Mouse (Mus musculus): ENCODE results near the gene Tmco3. TPM values are rescaled to one million over a fixed set of nuclear protein-coding genes. Genes with fewer than 3 reads are reported as not detected.
A peak's percentile ranks its signal among the peaks of the same experiment; 100 is the strongest.
"Not testable (repeated sequence)": the region's sequence is repeated elsewhere in the genome, so short reads cannot be mapped to it uniquely, and the experiment has no call there.

The Tmco3 gene
- total and polyA plus RNA-seq, 3 experiments, result 11.8 to 20.3 TPM; not detected in 1

- no peak overlapping the region for H3K9ac ChIP-seq (ENCODE audit: control insufficient read depth, low read depth, low read length, poor library complexity, severe bottlenecking)
- no peaks in the 10 kb centered on the region for H3K79me2 ChIP-seq (ENCODE audit: control insufficient read depth, insufficient read depth, low read length, poor library complexity)
- no peaks in the 10 kb centered on the region for H3K9me3 ChIP-seq (replicated peaks; ENCODE audit: insufficient read depth, low read length)
- DNase-seq (ENCODE audit: low read depth, low spot score), result no peak
- no peaks in the 10 kb centered on the region for H3K36me3 ChIP-seq (ENCODE audit: control insufficient read depth in 1 of 2, insufficient read depth in 2 of 2, low read length in 2 of 2)
- H3K4me3 ChIP-seq (ENCODE audit: control insufficient read depth in 1 of 2, insufficient read depth in 1 of 2, low read depth in 2 of 2, low read length in 2 of 2), result no peak overlapping the region
- no peaks in the 10 kb centered on the region for H3K27me3 ChIP-seq (ENCODE audit: control insufficient read depth in 1 of 2, insufficient read depth in 2 of 2, low read length in 2 of 2)
- H3K27ac ChIP-seq (ENCODE audit: control insufficient read depth, low read depth, low read length), result no peak overlapping the region
- no peak for TF ChIP-seq TCF12 (IDR thresholded peaks at IDR 0.05; ENCODE audit: low read depth, low read length)
- no peak for TF ChIP-seq KAT2A (conservative IDR thresholded peaks at IDR 0.05; ENCODE audit: low read depth, low read length)
- TF ChIP-seq MEF2A (IDR thresholded peaks at IDR 0.05; ENCODE audit: extremely low read depth, insufficient replicate concordance, low read depth, low read length, poor library complexity, severe bottlenecking), result no peak
- TF ChIP-seq GATA1 (IDR thresholded peaks at IDR 0.05; ENCODE audit: low read depth, low read length), result no peak
- TF ChIP-seq ZC3H11A (IDR thresholded peaks at IDR 0.05; ENCODE audit: low read depth, low read length), result no peak
- no peak for TF ChIP-seq MAX (IDR thresholded peaks at IDR 0.05; ENCODE audit: low read length)
- TF ChIP-seq SMC3 (IDR thresholded peaks at IDR 0.05; ENCODE audit: low read depth, low read length), result no peak
- no peaks in the 10 kb centered on the region for H3K4me1 ChIP-seq (ENCODE audit: control insufficient read depth in 1 of 2, insufficient read depth in 2 of 2, low read length in 2 of 2)
Observed at GRCm38 (mm10) chr8:13316671-13317070, 28.7 kb downstream of the Tmco3 start.

GRCm38 (mm10) chr8:13326598-13326997, 38.6 kb downstream of the Tmco3 start:
- no peaks in the 10 kb centered on the region for H3K79me2 ChIP-seq (ENCODE audit: control insufficient read depth, insufficient read depth, low read length, poor library complexity)
- no peak for DNase-seq (ENCODE audit: low read depth, low spot score)
- no peak for TF ChIP-seq ETS1 (IDR thresholded peaks at IDR 0.05; ENCODE audit: low read depth, low read length)
- peak; percentile 48 to 61 (median 50); a peak in 5 of 6 replicates for TF ChIP-seq CTCF (IDR thresholded peaks at IDR 0.05 in 2 of 3, conservative IDR thresholded peaks at IDR 0.05 in 1 of 3; ENCODE audit: control insufficient read depth in 1 of 3, insufficient read depth in 1 of 3, low read depth in 2 of 3, low read length in 3 of 3, poor library complexity in 1 of 3, severe bottlenecking in 1 of 3)
- no peak for TF ChIP-seq ZNF384 (IDR thresholded peaks at IDR 0.05; ENCODE audit: low read depth, low read length)
- no peak for TF ChIP-seq USF2 (IDR thresholded peaks at IDR 0.05; ENCODE audit: borderline replicate concordance in 1 of 2, insufficient read depth in 1 of 2, low read depth in 1 of 2, low read length in 2 of 2)
- peak; percentile 38 for TF ChIP-seq SMC3 (IDR thresholded peaks at IDR 0.05; ENCODE audit: low read depth, low read length)

GRCm38 (mm10) chr8:13334671-13335070, 46.7 kb downstream of the Tmco3 start:
- peak; percentile 68 for DNase-seq (ENCODE audit: low read depth, low spot score)
- Histone ChIP-seq H3K27me3 (ENCODE audit: control insufficient read depth in 1 of 2, insufficient read depth in 2 of 2, low read length in 2 of 2) (no peaks in the 10 kb centered on the region; a peak in 1 of 4 replicates), H3K4me3 (ENCODE audit: control insufficient read depth in 1 of 2, insufficient read depth in 1 of 2, low read depth in 2 of 2, low read length in 2 of 2) (no peak overlapping the region), H3K9ac (ENCODE audit: control insufficient read depth, low read depth, low read length, poor library complexity, severe bottlenecking) (no peak overlapping the region), H3K9me3 (replicated peaks; ENCODE audit: insufficient read depth, low read length) (no peaks in the 10 kb centered on the region), H3K36me3 (ENCODE audit: control insufficient read depth in 1 of 2, insufficient read depth in 2 of 2, low read length in 2 of 2) (peaks cover 0 to 8% of the 10 kb centered on the region in 2 experiments; a peak in 2 of 4 replicates), H3K4me1 (ENCODE audit: control insufficient read depth in 1 of 2, insufficient read depth in 2 of 2, low read length in 2 of 2) (peaks cover 0 to 12% of the 10 kb centered on the region in 2 experiments; a peak in 2 of 4 replicates), H3K27ac (ENCODE audit: control insufficient read depth, low read depth, low read length) (no peak overlapping the region), H3K79me2 (ENCODE audit: control insufficient read depth, insufficient read depth, low read length, poor library complexity) (peaks cover 10% of the 10 kb centered on the region)
- no peak for TF ChIP-seq BHLHE40 (IDR thresholded peaks at IDR 0.05; ENCODE audit: borderline replicate concordance, low read depth, low read length)
- TF ChIP-seq CTCF (IDR thresholded peaks at IDR 0.05 in 2 of 3, conservative IDR thresholded peaks at IDR 0.05 in 1 of 3; ENCODE audit: control insufficient read depth in 1 of 3, insufficient read depth in 1 of 3, low read depth in 2 of 3, low read length in 3 of 3, poor library complexity in 1 of 3, severe bottlenecking in 1 of 3), result peak; percentile 54 to 64 (median 58)
- peak; percentile 56; the same call in 1 of the 2 replicates for TF ChIP-seq MYC (IDR thresholded peaks at IDR 0.05; ENCODE audit: low read depth, low read length)
- no peak for TF ChIP-seq ZNF384 (IDR thresholded peaks at IDR 0.05; ENCODE audit: low read depth, low read length)
- TF ChIP-seq SMC3 (IDR thresholded peaks at IDR 0.05; ENCODE audit: low read depth, low read length), result peak; percentile 33; the same call in 1 of the 2 replicates
- no peak for TF ChIP-seq JUND (IDR thresholded peaks at IDR 0.05; ENCODE audit: low read depth, low read length)
- TF ChIP-seq RAD21 (IDR thresholded peaks at IDR 0.05; ENCODE audit: low read depth, low read length), result peak; percentile 43

More at GRCm38 (mm10) chr8:13326598-13326997, 38.6 kb downstream of the Tmco3 start:
- Histone ChIP-seq H3K27ac (ENCODE audit: control insufficient read depth, low read depth, low read length) (no peak overlapping the region), H3K9me3 (replicated peaks; ENCODE audit: insufficient read depth, low read length) (no peaks in the 10 kb centered on the region), H3K27me3 (ENCODE audit: control insufficient read depth in 1 of 2, insufficient read depth in 2 of 2, low read length in 2 of 2) (no peaks in the 10 kb centered on the region; a peak in 1 of 4 replicates), H3K4me3 (ENCODE audit: control insufficient read depth in 1 of 2, insufficient read depth in 1 of 2, low read depth in 2 of 2, low read length in 2 of 2) (no peak overlapping the region), H3K36me3 (ENCODE audit: control insufficient read depth in 1 of 2, insufficient read depth in 2 of 2, low read length in 2 of 2) (no peaks in the 10 kb centered on the region), H3K4me1 (ENCODE audit: control insufficient read depth in 1 of 2, insufficient read depth in 2 of 2, low read length in 2 of 2) (no peaks in the 10 kb centered on the region), H3K9ac (ENCODE audit: control insufficient read depth, low read depth, low read length, poor library complexity, severe bottlenecking) (no peak overlapping the region)

- peaks cover 6 to 33% of the 10 kb centered on the region in 2 experiments for H3K4me1 ChIP-seq (ENCODE audit: control insufficient read depth in 1 of 2, insufficient read depth in 2 of 2, low read length in 2 of 2)
Observed at GRCm38 (mm10) chr8:13337245-13337644, 49.3 kb downstream of the Tmco3 start.

More at GRCm38 (mm10) chr8:13337245-13337644, 49.3 kb downstream of the Tmco3 start:
- H3K36me3 ChIP-seq (ENCODE audit: control insufficient read depth in 1 of 2, insufficient read depth in 2 of 2, low read length in 2 of 2), result peaks cover 9 to 32% of the 10 kb centered on the region in 2 experiments
- H3K27me3 ChIP-seq (ENCODE audit: control insufficient read depth in 1 of 2, insufficient read depth in 2 of 2, low read length in 2 of 2); H3K4me3 ChIP-seq (ENCODE audit: control insufficient read depth in 1 of 2, insufficient read depth in 1 of 2, low read depth in 2 of 2, low read length in 2 of 2); H3K9me3 ChIP-seq (replicated peaks; ENCODE audit: insufficient read depth, low read length); DNase-seq (ENCODE audit: low read depth, low spot score): not testable (repeated sequence)
- H3K79me2 ChIP-seq (ENCODE audit: control insufficient read depth, insufficient read depth, low read length, poor library complexity), result peaks cover 34% of the 10 kb centered on the region
- peak overlapping the region; percentile 72 for H3K9ac ChIP-seq (ENCODE audit: control insufficient read depth, low read depth, low read length, poor library complexity, severe bottlenecking)
- peak overlapping the region; percentile 51; the same call in 1 of the 2 replicates for H3K27ac ChIP-seq (ENCODE audit: control insufficient read depth, low read depth, low read length)
